Mouse (Mus musculus): ENCODE measurements around the gene Herc3. TPM values are rescaled to one million over a fixed set of nuclear protein-coding genes. Genes with fewer than 3 reads are reported as not detected.

Herc3 gene
- polyA plus RNA-seq, 1 experiment from 2014 or later = 58.2 TPM

- Histone ChIP-seq H3K9ac (ENCODE audit: low read length) (no peak overlapping the region), H3K27ac (replicated peaks in 1 of 2; ENCODE audit: control insufficient read depth in 1 of 2, insufficient read depth in 1 of 2, low read depth in 2 of 2, low read length in 2 of 2) (no peak overlapping the region), H3K9me3 (ENCODE audit: control insufficient read depth, low read length) (no peaks in the 10 kb centered on the region), H3K36me3 (ENCODE audit: control insufficient read depth, insufficient read depth, low read length) (peaks cover 40% of the 10 kb centered on the region), H3K27me3 (ENCODE audit: control insufficient read depth, insufficient read depth, low read length) (no peaks in the 10 kb centered on the region), H3K4me1 (ENCODE audit: control insufficient read depth in 2 of 2, insufficient read depth in 2 of 2, low read length in 2 of 2) (0 out of 4 replicates have a peak, but pooled peaks cover 0 to 4% of the 10 kb centered on the region in 2 experiments), H3K4me3 (ENCODE audit: control insufficient read depth in 1 of 2, insufficient read depth in 1 of 2, low read depth in 1 of 2, low read length in 2 of 2) (no peak overlapping the region), H3K4me2 (ENCODE audit: low read length) (no peak overlapping the region)
- 79% methylated on average over 6 of the region's 6 CpGs for WGBS
- ATAC-seq (ENCODE audit: insufficient number of reproducible peaks, insufficient read depth, low FRiP score, low read depth) = no peak
Observed at GRCm38 (mm10) chr6:58920735-58921134, 89.5 kb downstream of the Herc3 start.

DNA sequence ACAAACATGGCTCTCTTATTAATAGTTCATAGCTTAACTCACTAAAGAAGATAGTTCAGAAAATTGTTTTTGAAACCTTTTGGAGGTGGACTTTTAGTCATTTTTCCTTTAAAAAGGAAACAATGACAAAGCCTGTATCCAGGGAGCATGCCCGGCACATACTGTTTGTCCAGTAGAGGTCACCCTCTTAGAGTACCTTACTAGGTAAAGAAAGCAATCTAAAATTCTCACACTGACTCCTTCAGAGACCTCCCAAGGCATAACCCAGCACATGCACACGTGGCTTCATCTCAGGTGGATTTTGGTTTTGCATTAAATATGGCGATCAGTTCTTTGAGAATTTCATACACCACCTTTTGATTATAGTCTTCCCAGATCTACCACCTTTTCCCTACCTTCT, 90.4 kb downstream of the Herc3 start:
- H3K9ac ChIP-seq (ENCODE audit: low read length) = no peak overlapping the region
- 0 out of 4 replicates have a peak, but pooled peaks cover 0 to 4% of the 10 kb centered on the region in 2 experiments for H3K4me1 ChIP-seq (ENCODE audit: control insufficient read depth in 2 of 2, insufficient read depth in 2 of 2, low read length in 2 of 2)
- H3K9me3 ChIP-seq (ENCODE audit: control insufficient read depth, low read length) = no peaks in the 10 kb centered on the region
- 41% methylated on average over 3 of the region's 3 CpGs for WGBS
- no peak overlapping the region for H3K27ac ChIP-seq (replicated peaks in 1 of 2; ENCODE audit: control insufficient read depth in 1 of 2, insufficient read depth in 1 of 2, low read depth in 2 of 2, low read length in 2 of 2)
- no peak for ATAC-seq (ENCODE audit: insufficient number of reproducible peaks, insufficient read depth, low FRiP score, low read depth)
- peaks cover 34% of the 10 kb centered on the region for H3K36me3 ChIP-seq (ENCODE audit: control insufficient read depth, insufficient read depth, low read length)
- no peak overlapping the region for H3K4me3 ChIP-seq (ENCODE audit: control insufficient read depth in 1 of 2, insufficient read depth in 1 of 2, low read depth in 1 of 2, low read length in 2 of 2)
- no peaks in the 10 kb centered on the region for H3K27me3 ChIP-seq (ENCODE audit: control insufficient read depth, insufficient read depth, low read length)
- H3K4me2 ChIP-seq (ENCODE audit: low read length) = no peak overlapping the region

- H3K36me3 ChIP-seq (ENCODE audit: control insufficient read depth, insufficient read depth, low read length) = peaks cover 26% of the 10 kb centered on the region
- H3K27ac ChIP-seq (replicated peaks in 1 of 2; ENCODE audit: control insufficient read depth in 1 of 2, insufficient read depth in 1 of 2, low read depth in 2 of 2, low read length in 2 of 2) = no peak overlapping the region
- no peaks in the 10 kb centered on the region for H3K27me3 ChIP-seq (ENCODE audit: control insufficient read depth, insufficient read depth, low read length)
- peaks cover 4 to 9% of the 10 kb centered on the region in 2 experiments for H3K4me1 ChIP-seq (ENCODE audit: control insufficient read depth in 2 of 2, insufficient read depth in 2 of 2, low read length in 2 of 2)
- no peak overlapping the region for H3K4me2 ChIP-seq (ENCODE audit: low read length)
- no peaks in the 10 kb centered on the region for H3K9me3 ChIP-seq (ENCODE audit: control insufficient read depth, low read length)
- H3K9ac ChIP-seq (ENCODE audit: low read length) = no peak overlapping the region
- no peak overlapping the region for H3K4me3 ChIP-seq (ENCODE audit: control insufficient read depth in 1 of 2, insufficient read depth in 1 of 2, low read depth in 1 of 2, low read length in 2 of 2)
- no peak for ATAC-seq (ENCODE audit: insufficient number of reproducible peaks, insufficient read depth, low FRiP score, low read depth)
- WGBS = 66% methylated on average over 5 of the region's 5 CpGs
Observed at GRCm38 (mm10) chr6:58922511-58922910, 91.2 kb downstream of the Herc3 start.

- Histone ChIP-seq H3K27me3 (ENCODE audit: control insufficient read depth, insufficient read depth, low read length) (no peaks in the 10 kb centered on the region), H3K9me3 (ENCODE audit: control insufficient read depth, low read length) (no peaks in the 10 kb centered on the region), H3K36me3 (ENCODE audit: control insufficient read depth, insufficient read depth, low read length) (no peaks in the 10 kb centered on the region), H3K4me1 (ENCODE audit: control insufficient read depth in 2 of 2, insufficient read depth in 2 of 2, low read length in 2 of 2) (peaks cover 7 to 20% of the 10 kb centered on the region in 2 experiments), H3K9ac (ENCODE audit: low read length) (no peak overlapping the region), H3K4me2 (ENCODE audit: low read length) (0 out of 2 replicates have a peak overlapping the region, but pooled peaks have one; percentile 25), H3K27ac (replicated peaks in 1 of 2; ENCODE audit: control insufficient read depth in 1 of 2, insufficient read depth in 1 of 2, low read depth in 2 of 2, low read length in 2 of 2) (peak overlapping the region; percentile 39 to 52), H3K4me3 (ENCODE audit: control insufficient read depth in 1 of 2, insufficient read depth in 1 of 2, low read depth in 1 of 2, low read length in 2 of 2) (no peak overlapping the region)
- WGBS = 27% methylated on average over 2 of the region's 2 CpGs
- ATAC-seq (ENCODE audit: insufficient number of reproducible peaks, insufficient read depth, low FRiP score, low read depth) = no peak; the same call in 1 of the 2 replicates
Observed at GRCm38 (mm10) chr6:58927881-58928280, 96.6 kb downstream of the Herc3 start.

- H3K27ac ChIP-seq (replicated peaks in 1 of 2; ENCODE audit: control insufficient read depth in 1 of 2, insufficient read depth in 1 of 2, low read depth in 2 of 2, low read length in 2 of 2) = no peak overlapping the region
Observed at GRCm38 (mm10) chr6:58929911-58930431, 98.7 kb downstream of the Herc3 start.

DNA sequence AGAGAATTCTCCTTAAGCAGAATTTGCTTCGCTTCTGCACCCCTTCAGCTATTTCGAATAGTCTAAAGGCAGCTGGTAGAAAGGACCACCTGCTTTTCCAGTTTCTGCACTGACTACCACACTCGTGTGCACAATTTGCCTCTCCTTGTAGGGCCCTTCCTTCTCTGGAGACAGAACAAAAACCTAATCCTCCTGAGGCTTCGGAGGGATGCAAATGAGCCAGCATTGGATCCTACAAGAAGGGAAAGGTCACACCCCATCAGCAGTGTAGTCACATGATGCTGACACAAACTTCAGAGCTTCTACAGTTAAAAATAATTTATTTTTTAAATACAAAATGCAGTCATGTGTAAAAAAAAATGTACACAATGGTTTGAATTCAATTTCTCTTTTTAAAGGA, 99.9 kb downstream of the Herc3 start:
- Histone ChIP-seq H3K4me1 (ENCODE audit: control insufficient read depth in 2 of 2, insufficient read depth in 2 of 2, low read length in 2 of 2) (peaks cover 7 to 20% of the 10 kb centered on the region in 2 experiments), H3K4me2 (ENCODE audit: low read length) (no peak overlapping the region), H3K9ac (ENCODE audit: low read length) (no peak overlapping the region), H3K36me3 (ENCODE audit: control insufficient read depth, insufficient read depth, low read length) (peaks cover 10% of the 10 kb centered on the region), H3K9me3 (ENCODE audit: control insufficient read depth, low read length) (no peaks in the 10 kb centered on the region), H3K4me3 (ENCODE audit: control insufficient read depth in 1 of 2, insufficient read depth in 1 of 2, low read depth in 1 of 2, low read length in 2 of 2) (no peak overlapping the region), H3K27ac (replicated peaks in 1 of 2; ENCODE audit: control insufficient read depth in 1 of 2, insufficient read depth in 1 of 2, low read depth in 2 of 2, low read length in 2 of 2) (no peak overlapping the region), H3K27me3 (ENCODE audit: control insufficient read depth, insufficient read depth, low read length) (no peaks in the 10 kb centered on the region)
- ATAC-seq (ENCODE audit: insufficient number of reproducible peaks, insufficient read depth, low FRiP score, low read depth) = no peak
- 84% methylated on average over 4 of the region's 4 CpGs for WGBS

More at GRCm38 (mm10) chr6:58929911-58930431, 98.7 kb downstream of the Herc3 start:
- Histone ChIP-seq H3K4me2 (ENCODE audit: low read length) (no peak overlapping the region), H3K9ac (ENCODE audit: low read length) (no peak overlapping the region), H3K9me3 (ENCODE audit: control insufficient read depth, low read length) (no peaks in the 10 kb centered on the region), H3K27me3 (ENCODE audit: control insufficient read depth, insufficient read depth, low read length) (no peaks in the 10 kb centered on the region), H3K4me3 (ENCODE audit: control insufficient read depth in 1 of 2, insufficient read depth in 1 of 2, low read depth in 1 of 2, low read length in 2 of 2) (no peak overlapping the region), H3K4me1 (ENCODE audit: control insufficient read depth in 2 of 2, insufficient read depth in 2 of 2, low read length in 2 of 2) (peaks cover 7 to 20% of the 10 kb centered on the region in 2 experiments), H3K36me3 (ENCODE audit: control insufficient read depth, insufficient read depth, low read length) (peaks cover 5% of the 10 kb centered on the region)
- WGBS = 85% methylated on average over 9 of the region's 9 CpGs
- no peak for ATAC-seq (ENCODE audit: insufficient number of reproducible peaks, insufficient read depth, low FRiP score, low read depth)

DNA sequence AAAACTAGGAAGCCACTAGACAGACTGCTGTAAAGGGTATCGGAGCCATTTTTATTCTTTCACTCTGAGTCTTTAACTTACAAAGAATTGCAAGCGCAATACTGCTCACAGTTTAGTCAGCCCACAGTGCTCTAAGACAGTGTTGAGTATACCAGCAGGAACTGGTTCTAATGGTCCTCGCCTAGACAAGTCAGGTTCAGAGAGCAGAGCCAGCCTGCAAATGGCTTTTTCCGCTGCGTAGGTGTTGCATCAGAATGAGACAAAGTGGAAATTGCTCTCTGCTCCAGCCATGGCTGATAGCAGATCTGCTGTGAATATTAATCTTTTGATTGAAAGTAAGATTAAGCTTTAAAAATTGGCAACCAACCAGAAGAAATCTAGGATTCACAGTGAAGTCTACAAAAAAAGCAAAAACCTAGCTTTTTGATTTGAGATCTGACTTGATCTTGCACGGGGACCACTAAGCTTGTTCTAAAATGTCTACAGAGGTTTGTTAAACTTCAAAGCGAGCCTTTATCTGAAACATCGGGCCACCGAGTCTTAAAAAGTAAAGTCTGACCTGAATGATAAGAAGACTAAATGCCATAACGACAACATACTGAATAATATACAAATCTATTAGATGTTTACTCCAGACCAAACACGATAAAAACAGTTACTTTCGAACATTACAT, 101.4 kb downstream of the Herc3 start:
- ATAC-seq (ENCODE audit: insufficient number of reproducible peaks, insufficient read depth, low FRiP score, low read depth) = no peak
- Histone ChIP-seq H3K4me1 (ENCODE audit: control insufficient read depth in 2 of 2, insufficient read depth in 2 of 2, low read length in 2 of 2) (peaks cover 2 to 13% of the 10 kb centered on the region in 2 experiments), H3K27ac (replicated peaks in 1 of 2; ENCODE audit: control insufficient read depth in 1 of 2, insufficient read depth in 1 of 2, low read depth in 2 of 2, low read length in 2 of 2) (no peak overlapping the region), H3K4me3 (ENCODE audit: control insufficient read depth in 1 of 2, insufficient read depth in 1 of 2, low read depth in 1 of 2, low read length in 2 of 2) (no peak overlapping the region), H3K4me2 (ENCODE audit: low read length) (no peak overlapping the region), H3K9me3 (ENCODE audit: control insufficient read depth, low read length) (no peaks in the 10 kb centered on the region), H3K36me3 (ENCODE audit: control insufficient read depth, insufficient read depth, low read length) (peaks cover 10% of the 10 kb centered on the region), H3K27me3 (ENCODE audit: control insufficient read depth, insufficient read depth, low read length) (no peaks in the 10 kb centered on the region), H3K9ac (ENCODE audit: low read length) (no peak overlapping the region)
- 88% methylated on average over 12 of the region's 12 CpGs for WGBS
